Mouse (Mus musculus) erythroid progenitor cell, adult 5-6 weeks (primary cell): Measurements from ENCODE around the gene Ctdsp2. TPM values are rescaled to one million over a fixed set of nuclear protein-coding genes. Genes with fewer than 3 reads are reported as not detected.
A peak's percentile ranks its signal among the peaks of the same experiment; 100 is the strongest.

Experiments
- ATAC-seq: replicated peaks from 2 replicates; pipeline ENCODE4 v1.8.0; 2016; ENCODE audit warnings: moderate number of reproducible peaks, mild to moderate bottlenecking, moderate TSS enrichment, inconsistent platforms; ENCODE audit not compliant: poor library complexity, low FRiP score, severe bottlenecking
- total RNA-seq, 2 experiments: library from RNA; stranded (forward) in 1 of 2; stranded (reverse) in 1 of 2; fragments of 150-400 nt in 1 of 2; fragments of 186-747, 209-891 nt in 1 of 2; gene quantifications; 2 replicates each; pipeline versions ENCODE4 v1.2.3 to v1.2.4; 2015 to 2017; ENCODE audit warnings: low replicate concordance in 2 of 2

Ctdsp2 gene
- 18.0 and 19.7 TPM in 2 replicates for total RNA-seq (2015; ENCODE audit: low replicate concordance)
- total RNA-seq (2017; ENCODE audit: low replicate concordance): 8.5 and 10.3 TPM in 2 replicates

DNA sequence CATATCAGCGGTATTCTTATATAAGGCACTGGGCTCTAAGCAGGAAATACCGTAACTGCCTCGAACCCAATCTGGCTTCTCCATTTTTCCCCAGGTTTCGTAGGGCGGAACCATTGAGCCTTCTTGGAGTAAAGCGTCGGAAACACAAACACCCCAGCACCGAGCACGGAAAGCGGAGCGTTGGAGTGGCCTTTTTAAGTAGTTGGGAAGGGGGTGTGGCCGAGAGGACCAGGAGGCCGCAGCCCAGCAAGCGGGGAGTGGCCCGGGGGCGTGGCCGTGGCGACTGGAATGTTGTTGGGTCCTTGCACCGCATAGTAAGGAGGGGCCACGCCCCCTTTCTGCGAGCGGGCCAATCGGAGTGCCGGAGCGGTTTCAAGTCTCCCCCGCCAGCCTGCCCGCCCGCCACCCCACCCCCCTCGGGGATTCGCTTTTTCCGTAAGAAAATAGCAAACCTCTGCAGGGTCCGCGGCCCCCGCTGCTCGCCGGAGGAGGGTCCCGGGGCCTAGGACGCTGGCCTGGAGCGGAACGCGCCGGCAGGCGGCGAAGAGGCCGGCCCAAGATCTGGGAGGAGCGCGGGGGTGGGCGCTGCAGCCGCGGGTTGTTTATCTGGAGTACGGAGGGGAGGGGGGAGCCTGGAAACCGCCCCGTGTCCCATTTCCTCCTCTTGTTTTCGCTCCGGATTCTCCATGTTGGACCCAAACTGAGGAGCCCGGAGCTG lies at the start of gene Ctdsp2:
TSS of gene Ctdsp2 (plus strand) at position 441 of the 718 bp plus-strand sequence.
- peak; percentile 96 for ATAC-seq

DNA sequence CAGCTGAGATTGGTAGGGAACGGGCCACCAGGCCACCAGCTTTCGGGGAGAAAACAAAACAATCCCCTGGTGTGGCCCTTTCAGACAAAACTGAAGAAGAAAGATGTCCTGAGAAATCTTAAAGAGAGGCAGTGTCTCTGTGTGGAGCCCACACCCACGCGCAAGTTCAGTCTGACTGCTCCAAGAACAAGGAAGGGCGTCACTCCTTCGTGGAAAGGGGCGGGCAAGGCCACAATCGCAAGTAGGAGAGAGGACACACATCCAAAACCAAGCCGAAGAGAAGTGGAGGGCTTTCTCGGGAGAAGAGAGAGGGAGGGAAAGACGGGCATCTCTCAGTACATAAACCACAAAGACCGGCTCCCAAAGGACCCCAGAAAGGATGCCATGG lies 49.7 kb upstream of the Ctdsp2 start:
- ATAC-seq: no peak

DNA sequence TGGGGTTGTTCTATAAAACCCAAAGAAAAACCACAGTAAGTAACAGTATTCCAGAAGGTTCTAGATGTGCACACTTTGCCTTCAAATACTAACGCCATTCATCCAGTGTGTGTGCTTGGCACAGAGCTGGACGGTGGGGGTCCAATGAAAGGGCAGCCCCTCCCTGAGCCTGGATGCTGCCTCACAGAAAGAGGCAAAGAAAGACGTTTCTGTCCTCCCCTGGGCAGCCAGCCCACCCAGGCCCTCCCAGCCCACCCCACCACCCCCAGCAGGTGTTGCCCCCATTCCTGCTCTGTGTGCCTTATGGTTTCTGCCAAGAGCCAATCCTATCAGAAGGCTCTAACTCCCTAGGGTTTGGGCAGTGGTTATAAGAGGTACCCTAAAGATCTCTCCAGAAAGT lies 49.0 kb upstream of the Ctdsp2 start:
- ATAC-seq: no peak

DNA sequence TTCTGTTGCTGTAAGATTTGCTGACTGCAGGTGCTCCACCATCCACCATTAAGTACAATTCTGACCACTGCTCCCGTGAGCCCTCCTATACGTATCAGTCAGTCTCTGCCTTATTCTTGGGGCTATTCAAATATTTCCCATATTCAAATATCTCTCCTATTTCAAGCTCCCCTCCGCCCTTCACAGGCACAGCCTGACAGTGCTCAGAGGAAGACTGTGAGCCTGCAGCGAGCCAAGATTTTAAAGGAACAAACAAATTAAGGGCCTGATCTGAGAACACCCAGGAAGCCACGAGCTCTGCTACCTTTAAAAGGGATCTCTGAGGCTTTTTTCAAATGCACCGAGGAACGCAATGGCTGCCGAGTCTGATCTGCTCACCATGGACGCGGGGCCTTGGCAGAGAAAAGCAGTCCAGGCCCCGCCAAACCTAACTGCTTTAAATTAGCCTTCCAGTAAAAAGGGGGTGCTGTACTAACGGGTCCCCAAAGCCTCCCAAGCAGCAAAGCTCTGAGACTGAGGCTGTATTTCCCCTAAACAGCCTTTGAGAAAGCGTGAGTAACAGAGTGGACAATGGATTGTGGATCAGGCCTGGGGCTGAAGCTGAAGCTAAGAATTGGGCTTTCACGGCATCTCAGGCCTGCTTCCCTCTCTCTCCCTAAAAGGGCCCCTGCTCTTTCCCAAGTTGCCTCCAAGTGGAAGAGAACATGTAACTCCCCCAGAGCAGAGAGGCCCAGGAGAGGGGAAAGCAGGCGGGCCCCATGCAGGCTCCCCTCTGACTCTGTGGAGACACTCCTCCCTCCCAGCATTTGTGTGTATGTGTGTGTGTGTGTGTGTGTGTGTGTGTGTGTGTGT lies 48.0 kb upstream of the Ctdsp2 start:
- no peak for ATAC-seq

DNA sequence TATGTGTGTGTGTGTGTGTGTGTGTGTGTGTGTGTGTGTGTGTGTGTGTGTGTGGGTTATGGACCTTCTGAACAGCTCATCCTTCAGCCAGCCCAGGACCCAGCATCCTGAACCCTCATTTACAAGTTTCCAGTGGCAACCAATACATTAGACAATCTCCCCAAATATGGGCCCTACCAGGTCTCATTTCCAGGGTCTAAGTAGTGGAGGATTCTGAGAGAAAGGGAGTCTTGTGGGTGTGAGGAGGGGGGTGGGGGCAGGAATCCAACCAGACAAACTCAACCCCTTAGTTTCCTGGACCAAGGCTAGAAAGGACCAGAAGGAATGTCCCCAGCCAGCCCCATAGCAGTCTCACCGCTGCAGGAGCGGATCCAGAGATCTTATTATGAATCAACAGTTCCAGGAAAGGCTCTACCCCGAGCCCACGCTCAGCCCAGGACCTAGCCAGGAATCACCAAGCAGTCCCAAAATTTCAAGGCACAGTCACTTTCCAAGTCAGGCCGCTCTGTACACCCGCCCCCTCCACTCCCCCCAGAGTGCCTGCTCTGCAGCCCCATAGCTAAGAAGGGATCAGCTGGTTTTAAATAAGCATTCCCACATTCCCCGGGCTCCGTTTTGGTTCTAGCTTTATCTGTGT lies 47.3 kb upstream of the Ctdsp2 start:
- no peak for ATAC-seq

DNA sequence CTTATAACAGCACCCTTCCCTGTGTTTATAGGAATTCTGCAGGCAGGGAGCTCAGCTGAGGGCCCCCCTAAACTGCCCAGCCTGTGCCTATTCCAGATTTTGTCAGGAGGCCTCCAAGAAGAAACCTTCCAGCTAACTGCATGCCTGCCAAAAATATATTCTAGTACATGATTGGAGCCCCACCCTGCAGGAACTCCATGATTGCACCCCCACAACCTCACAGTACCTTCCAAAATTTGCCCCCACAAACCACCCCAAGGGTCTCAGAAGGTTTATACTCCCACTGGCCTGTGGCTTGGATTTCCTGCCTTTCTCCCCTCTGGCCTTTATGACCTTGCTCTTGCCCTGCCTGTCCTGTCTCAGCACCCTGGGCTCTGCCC lies 46.8 kb upstream of the Ctdsp2 start:
- no peak for ATAC-seq

DNA sequence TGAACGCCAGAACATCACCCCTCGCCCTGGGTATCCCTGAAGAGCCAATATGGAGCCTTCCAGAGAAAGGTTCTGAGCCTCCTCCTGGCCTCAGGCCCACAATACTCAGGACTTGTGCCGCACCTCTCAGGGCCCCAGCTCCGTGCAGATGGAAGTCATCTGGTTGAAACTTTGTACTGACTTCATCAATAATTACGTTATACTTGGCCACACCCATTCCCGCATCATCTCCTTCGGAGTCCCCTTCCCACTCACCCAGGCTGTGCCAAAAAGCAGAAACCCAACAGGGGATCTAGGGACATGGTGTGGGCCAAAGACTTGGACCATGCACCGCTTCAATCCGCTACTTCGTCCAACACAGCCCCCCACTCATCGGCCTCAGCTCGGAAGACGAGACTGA lies 44.0 kb upstream of the Ctdsp2 start:
- ATAC-seq: no peak

DNA sequence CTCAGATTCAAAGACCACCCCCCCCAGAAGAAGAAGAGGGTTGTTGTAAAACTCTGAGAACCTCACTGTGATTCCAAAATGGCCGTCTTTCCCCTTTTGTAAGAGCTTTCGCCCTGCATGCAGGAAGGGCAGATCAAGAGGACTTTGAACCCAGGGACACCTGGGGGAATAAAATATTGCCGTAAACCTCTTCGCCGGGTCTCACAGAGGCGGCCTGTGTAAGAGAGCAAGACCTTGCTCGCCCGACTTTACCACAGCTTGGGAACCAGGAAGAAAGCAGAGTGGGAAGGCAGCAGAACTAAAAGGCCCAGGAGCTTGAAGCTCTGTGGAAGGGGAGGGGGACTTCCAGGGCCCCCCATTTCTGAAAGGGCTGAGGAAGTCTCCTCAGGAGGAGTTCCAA lies 43.4 kb upstream of the Ctdsp2 start:
- no peak for ATAC-seq

DNA sequence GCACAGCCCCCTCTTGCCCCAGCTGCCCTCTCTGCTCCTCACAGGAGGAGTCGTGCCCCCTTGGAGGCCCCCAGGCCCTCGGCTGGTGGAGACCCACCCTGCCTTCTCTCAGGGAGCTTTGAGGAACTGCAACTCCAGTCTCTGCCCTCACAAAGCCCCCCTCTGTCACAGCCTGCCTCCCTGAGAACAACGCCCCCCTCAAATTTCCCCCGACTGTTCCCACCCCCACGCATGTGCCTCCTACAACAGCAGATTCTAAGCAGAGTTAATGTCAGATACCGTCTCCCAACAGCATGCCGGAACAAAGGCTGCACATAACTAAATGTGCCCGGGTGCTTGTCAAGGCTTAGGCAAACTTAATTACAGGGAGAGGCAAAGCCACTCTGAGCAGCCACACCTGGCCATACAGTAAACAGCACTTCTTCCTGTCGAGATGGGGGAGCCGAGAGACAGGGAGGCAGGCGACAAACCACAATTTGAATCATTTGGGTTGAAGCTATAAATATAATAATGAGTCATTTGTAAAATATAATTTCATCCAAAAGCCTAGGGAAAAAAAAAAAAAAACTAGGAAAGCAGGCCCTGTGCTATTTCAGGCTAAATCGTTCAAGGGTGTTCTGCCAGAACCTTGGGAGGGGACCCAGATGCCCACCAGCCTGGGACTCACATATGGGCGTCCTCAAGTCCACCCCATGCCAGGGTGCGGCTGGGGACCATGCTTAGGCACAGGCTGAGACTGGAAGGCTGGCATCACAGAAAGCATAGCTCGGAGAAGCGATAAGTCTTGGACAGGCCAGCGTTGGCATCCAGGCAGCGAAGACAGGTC lies 42.7 kb upstream of the Ctdsp2 start:
- ATAC-seq: no peak

DNA sequence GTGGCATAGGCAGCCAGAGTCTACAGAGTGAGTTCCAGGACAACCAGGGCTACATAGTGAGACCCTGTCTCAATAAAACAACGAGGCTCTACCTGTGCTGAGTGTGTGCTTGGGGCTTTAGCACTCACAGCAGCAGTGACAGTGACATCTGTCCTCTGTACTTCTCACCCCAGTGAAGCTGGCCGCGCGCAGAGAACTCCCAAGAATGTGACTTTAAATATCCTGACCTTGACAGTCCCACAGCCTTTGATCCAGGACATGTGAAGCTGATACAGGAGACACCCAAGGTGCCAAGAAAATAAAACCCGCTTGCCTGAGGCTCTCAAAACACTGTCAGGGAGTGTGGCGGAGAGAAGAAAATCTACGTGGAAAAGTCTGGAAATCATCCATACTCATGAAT lies 37.6 kb upstream of the Ctdsp2 start:
- ATAC-seq: no peak

DNA sequence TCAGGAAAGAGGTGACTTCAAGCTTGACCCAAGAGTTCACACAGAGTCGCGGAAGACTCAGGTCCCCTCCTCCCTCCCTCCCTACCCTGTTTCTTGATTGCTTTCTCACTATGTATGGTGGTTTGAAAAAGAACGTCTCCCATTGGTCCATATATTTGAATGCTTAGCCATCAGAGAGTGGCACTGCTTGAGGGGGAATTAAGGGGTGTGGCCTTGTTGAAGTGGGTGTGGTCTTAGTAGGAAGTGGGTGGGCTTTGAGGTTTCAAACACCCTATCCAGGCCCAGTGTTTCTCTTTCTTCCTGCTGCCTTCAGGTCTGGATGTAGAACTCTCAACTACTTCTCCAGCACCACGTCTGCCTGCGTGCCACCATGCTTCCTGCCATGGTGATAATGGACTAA lies 33.0 kb upstream of the Ctdsp2 start:
- no peak for ATAC-seq

DNA sequence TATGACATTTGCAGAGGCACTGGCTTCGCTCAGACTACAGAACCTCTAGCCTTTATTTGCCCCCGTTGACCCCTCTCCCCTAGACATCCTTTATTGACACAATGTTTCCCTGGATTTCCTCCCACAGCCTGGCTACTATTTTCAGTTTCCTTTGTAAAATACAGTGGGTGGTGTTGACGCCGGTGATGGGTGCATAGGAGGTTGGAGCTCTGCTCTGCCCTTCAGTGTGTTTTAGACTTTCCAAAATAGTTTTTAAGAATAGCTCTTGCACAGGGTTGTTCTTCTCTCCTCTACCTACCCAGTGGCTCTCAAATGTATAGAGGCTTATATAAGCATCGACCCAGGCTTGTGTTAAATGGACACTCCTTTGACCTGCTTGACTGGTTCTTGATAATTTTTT lies 28.7 kb upstream of the Ctdsp2 start:
- no peak for ATAC-seq

DNA sequence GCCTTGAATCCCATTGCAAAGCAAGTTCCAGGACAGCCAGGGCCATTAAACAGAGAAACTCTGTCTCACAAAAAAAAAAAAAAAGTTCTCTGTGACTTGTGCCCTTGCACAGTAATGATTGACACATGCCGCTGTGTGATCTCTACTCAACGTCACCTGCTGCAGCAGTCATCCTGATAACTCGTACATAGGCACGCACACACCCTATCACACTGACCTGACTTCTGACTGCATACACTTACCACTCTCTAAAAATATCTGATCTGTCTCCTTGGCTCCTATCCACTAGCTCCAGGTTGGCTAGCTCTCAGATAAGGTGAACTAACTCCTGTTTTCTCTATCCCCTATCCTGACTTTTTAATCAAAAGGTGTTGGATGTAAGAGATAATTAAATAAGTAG lies 27.9 kb upstream of the Ctdsp2 start:
- ATAC-seq: no peak

DNA sequence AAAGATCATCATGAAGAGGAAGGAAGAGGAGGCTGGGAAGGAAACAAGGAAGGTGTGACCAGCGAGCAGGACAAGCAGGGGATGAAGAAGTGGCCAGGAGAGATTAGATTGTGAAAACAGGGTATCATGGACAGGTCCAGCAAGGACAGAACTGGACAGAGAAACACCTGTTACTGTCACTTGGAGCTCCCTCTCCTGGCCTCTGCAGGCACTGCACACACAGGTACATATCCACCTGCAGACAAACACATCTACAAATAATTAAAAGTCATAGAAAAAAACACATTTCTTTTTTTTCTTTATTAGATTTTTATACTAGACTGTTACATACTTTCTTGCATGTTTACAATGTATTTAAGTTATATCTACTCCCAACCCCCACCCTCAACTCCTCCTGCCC lies 26.1 kb upstream of the Ctdsp2 start:
- no peak for ATAC-seq

DNA sequence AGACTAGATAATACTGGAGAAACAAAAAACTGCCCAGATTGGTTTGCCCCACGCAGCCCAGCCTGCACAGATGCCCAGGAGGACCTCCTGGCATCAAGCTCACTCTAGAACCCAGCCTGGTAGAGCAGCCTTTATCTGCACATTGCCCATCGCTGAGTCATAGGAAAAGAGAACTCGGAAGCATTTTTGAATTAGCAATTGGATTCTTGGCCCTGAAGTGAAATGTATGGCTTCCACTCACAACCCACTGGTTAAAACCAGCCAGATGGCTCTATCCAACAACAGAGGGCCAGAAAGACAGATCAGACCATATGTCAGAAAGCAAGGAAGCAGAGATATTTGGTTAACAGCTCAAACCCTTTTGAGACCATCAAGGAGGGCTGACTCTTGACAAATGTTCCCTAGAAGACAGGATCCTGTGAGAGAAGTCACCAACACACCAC lies 25.5 kb upstream of the Ctdsp2 start:
- no peak for ATAC-seq

DNA sequence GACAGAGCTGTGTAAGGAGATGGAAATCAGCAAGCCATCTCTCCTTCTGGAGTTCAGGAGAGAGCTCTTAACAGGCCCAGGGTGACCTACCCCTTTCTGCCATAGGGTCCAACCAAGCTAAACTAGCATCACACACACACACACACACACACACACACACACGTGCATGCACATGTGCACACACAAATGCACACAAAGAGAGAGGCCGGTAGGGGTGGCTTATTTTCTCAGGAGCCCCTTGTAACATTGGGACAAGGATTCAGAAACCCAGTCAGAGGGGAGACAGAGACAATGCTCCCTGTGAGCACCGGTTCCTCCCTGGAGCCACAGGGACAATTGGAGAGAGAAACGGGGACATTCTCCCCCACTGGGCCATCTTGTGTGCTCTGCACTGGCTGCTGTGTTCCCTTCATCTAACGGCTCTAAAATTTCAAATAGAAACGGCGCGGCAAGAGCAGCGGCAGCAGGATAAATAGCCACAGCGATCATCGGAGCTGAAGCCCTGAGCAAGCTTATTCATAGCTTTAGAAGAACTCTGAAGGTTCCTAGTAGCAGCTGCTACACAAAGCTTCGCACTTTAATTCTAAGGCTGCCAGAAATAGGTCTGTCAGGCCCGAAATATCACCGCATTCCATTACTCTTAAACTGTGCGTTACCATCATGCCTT lies 21.7 kb upstream of the Ctdsp2 start:
- ATAC-seq: no peak

DNA sequence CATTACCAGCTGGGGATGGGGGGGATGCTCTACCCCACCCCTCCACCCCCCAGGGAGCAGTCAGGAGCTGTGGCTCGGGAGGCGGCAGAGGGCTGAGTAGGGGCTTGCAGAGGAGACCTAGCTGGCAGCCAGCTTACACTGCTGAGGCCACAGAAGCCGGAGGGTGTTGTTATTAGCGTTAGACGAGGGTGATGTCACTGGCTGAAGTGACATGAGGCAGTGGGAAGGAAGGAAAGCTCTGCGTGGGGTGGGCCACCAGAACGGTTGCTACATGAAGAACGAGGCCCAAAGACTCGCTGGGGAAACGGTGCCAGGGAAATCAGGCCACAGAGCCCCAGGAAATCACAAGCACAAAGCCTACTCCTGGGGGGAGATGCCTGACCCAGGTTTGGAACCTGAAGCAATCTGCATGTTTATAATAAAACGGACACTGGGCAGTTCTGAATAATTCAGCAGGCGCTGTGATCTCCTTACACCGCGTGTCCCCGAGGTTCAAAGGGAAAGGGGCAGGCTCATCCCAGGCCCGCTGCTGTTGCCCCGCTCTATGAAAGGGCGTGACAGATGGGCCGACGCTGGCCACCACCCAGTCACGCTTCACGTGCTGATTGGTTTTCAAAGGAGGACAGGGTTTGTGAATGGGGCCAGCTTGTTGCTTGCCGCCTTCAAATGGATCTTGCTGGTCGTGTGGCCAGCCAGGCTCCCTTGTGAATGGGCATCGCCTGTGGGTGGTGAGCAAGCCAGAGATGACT lies 21.0 kb upstream of the Ctdsp2 start:
- 0 out of 2 replicates have a peak, but pooled peaks have one; percentile 31 for ATAC-seq

DNA sequence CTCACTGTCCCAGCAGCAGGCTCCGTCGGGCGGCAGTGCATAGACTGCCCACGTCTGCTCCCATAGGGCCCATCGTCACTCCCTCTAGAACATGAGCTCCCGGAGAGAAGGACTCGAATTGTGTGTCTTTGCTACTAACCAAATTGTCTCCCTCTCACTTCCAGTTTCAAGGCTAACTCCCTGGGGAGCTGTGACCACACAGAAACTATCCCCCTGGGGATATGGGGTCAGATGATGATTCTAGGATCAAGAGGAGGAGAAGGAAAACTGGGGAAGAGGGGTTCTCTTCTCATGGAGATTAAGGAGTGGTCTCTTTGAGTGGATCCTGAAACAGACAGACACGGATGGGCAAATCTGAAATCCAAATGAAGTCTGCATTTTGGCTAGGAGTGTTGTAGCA lies 18.0 kb upstream of the Ctdsp2 start:
- ATAC-seq: no peak

DNA sequence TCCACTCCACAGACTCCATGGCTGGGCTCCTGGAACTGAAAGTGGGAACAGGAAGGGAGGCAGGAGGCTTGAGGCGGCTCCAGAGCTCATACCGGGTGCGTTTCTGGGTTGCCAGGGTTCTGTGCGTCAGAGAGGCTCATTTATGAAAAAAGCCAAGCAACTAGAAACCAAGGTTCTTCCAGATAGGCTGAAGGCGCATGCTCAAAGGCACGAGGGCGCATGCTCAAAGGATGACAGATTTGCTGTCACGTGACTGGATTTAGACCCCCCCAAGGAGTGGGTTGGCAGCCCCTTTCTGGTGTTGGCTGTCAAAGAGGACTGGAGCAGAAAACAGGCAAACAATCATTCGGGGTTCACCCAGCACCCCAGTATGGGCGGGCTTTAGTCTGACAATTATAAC lies 16.8 kb upstream of the Ctdsp2 start:
- no peak for ATAC-seq
